Mouse (Mus musculus): Measurements from ENCODE around the gene Klhl21.

DNA sequence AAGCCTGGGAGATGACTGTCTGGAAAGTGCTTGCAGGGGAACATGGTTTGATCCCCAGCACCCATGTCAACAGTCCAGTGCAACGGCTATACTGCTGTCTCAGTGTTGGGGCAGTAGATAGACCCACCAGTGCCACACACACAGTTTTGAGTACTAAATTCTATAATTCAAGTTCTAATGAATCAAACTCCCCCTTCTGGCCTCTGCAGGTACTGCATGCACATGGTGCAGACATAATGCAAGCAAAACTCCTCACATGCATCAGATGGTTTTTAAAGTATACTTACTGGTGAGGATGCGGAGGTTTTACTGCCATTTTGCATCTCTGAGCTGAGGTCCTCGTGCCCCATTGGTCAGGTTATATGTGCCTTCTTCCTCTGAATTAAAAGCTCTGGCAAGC is 33.2 kb upstream of the Klhl21 start:
- TF ChIP-seq CTCF (IDR thresholded peaks at IDR 0.05; ENCODE audit: low read depth, low read length) (peak; percentile 42), POLR2A (IDR thresholded peaks at IDR 0.05; ENCODE audit: borderline replicate concordance, low read depth, low read length) (no peak)

All from bone marrow macrophage, adult 2 months (primary cell).